Mouse (Mus musculus) G1E (cell line): ENCODE results near the gene Ufc1. TPM values are rescaled to one million over a fixed set of nuclear protein-coding genes. Genes with fewer than 3 reads are reported as not detected.
"Not testable (repeated sequence)": the region's sequence is repeated elsewhere in the genome, so short reads cannot be mapped to it uniquely, and the experiment has no call there.

Source experiments
- ATAC-seq: 2 replicates; pipeline ENCODE4 v1.8.0; 2016; ENCODE audit warnings: mild to moderate bottlenecking; ENCODE audit not compliant: insufficient number of reproducible peaks, poor library complexity, low FRiP score, severe bottlenecking; ENCODE audit errors: extremely low read depth
- DNase-seq: peaks from one replicate; pipeline ENCODE4 v3.0.0; 2012; ENCODE audit warnings: low spot score
- H3K27me3 ChIP-seq: 2 replicates; pipeline ENCODE4 v1.6.1; 2012; ENCODE audit warnings: mild to moderate bottlenecking, low read length, inconsistent platforms; ENCODE audit not compliant: insufficient read depth
- H3K36me3 ChIP-seq: replicated peaks from 2 replicates; pipeline ENCODE3; 2012; ENCODE audit warnings: mild to moderate bottlenecking, inconsistent platforms
- H3K4me1 ChIP-seq: 2 replicates; pipeline ENCODE4 v1.6.1; 2012; ENCODE audit warnings: low read depth, low read length, inconsistent platforms, mixed read lengths; ENCODE audit not compliant: insufficient read depth
- H3K4me3 ChIP-seq: 2 replicates; pipeline ENCODE4 v1.5.1; 2012; ENCODE audit warnings: low read depth, mild to moderate bottlenecking, inconsistent platforms, low read length, moderate library complexity, mixed read lengths
- H3K9me3 ChIP-seq: replicated peaks from 2 replicates; pipeline ENCODE4 v1.6.1; 2012; ENCODE audit warnings: inconsistent platforms
- CTCF ChIP-seq: IDR thresholded peaks from 2 replicates; pipeline ENCODE4 v1.5.1; 2012; ENCODE audit warnings: low read depth, low read length, inconsistent platforms, mixed read lengths
- GATA1 ChIP-seq: IDR thresholded peaks from 2 replicates; pipeline ENCODE4 v1.6.1; 2012; ENCODE audit warnings: borderline replicate concordance, low read length, inconsistent platforms, mixed read lengths
- GATA2 ChIP-seq: IDR thresholded peaks from 2 replicates; pipeline ENCODE4 v1.6.1; 2012; ENCODE audit warnings: low read depth, low read length, inconsistent platforms, borderline replicate concordance
- POLR2AphosphoS5 ChIP-seq: IDR thresholded peaks from 2 replicates; pipeline ENCODE4 v1.6.1; 2012; ENCODE audit warnings: low read depth, low read length, inconsistent platforms; ENCODE audit not compliant: insufficient replicate concordance
- TAL1 ChIP-seq: conservative IDR thresholded peaks from 2 replicates; pipeline ENCODE4 v1.6.1; 2012; ENCODE audit warnings: low read depth, low read length, inconsistent platforms, mixed read lengths
- polyA plus RNA-seq: library from polyadenylated mRNA; stranded (reverse); fragments of >175 nt; gene quantifications from 2 replicates; pipeline ENCODE4 v1.2.3, GENCODE M21; 2012
- total RNA-seq, 2 experiments: library from RNA; stranded (forward) in 1 of 2; stranded (reverse) in 1 of 2; fragments of 200-1000 nt in 1 of 2; fragments of >200 nt in 1 of 2; fragmentation: Nextera tagmentation in 1 of 2; gene quantifications; 2 replicates each; pipeline ENCODE4 v1.2.3; 2014 to 2017

The Ufc1 gene
- total and polyA plus RNA-seq, 3 experiments: 34.3 to 111 (median 47.9) TPM

- DNase-seq (no peak), ATAC-seq (no peak)
- H3K36me3 ChIP-seq: peaks cover 7% of the 10 kb centered on the region
- peaks cover 59% of the 10 kb centered on the region for H3K4me1 ChIP-seq
- no peak for TF ChIP-seq GATA1
- TF ChIP-seq GATA2: no peak
- no peak for TF ChIP-seq POLR2AphosphoS5
- TF ChIP-seq TAL1: no peak
- no peak for TF ChIP-seq CTCF
- H3K9me3 ChIP-seq: no peaks in the 10 kb centered on the region
- H3K27me3 ChIP-seq: peaks cover 43% of the 10 kb centered on the region
- H3K4me3 ChIP-seq: peak within 1 kb of the TSS; percentile 9; the same call in 1 of the 2 replicates
These were observed 44.8 kb downstream of the Ufc1 start, which contains the start of gene Adamts4 for GRCm38 (mm10) chr1:171249913-171250600. Adamts4 (plus strand) TSS chr1:171250421.

- DNase-seq: no peak
- H3K9me3 ChIP-seq: no peaks in the 10 kb centered on the region
- H3K36me3 ChIP-seq: peaks cover 18% of the 10 kb centered on the region
- peaks cover 35% of the 10 kb centered on the region for H3K27me3 ChIP-seq
- ATAC-seq: no peak
- TF ChIP-seq POLR2AphosphoS5 (no peak), GATA1 (no peak), CTCF (no peak), TAL1 (no peak), GATA2 (no peak)
- no peak overlapping the region for H3K4me3 ChIP-seq
- H3K4me1 ChIP-seq: peaks cover 64% of the 10 kb centered on the region
These were observed 46.2 kb downstream of the Ufc1 start for GRCm38 (mm10) chr1:171248386-171249226.

- Histone ChIP-seq H3K27me3 (peaks cover 32% of the 10 kb centered on the region), H3K4me1 (peaks cover 67% of the 10 kb centered on the region), H3K4me3 (peak overlapping the region; percentile 83; the same call in 1 of the 2 replicates), H3K9me3 (no peaks in the 10 kb centered on the region), H3K36me3 (peaks cover 24% of the 10 kb centered on the region)
- ATAC-seq (no peak), DNase-seq (no peak)
- no peak for TF ChIP-seq CTCF
- no peak for TF ChIP-seq POLR2AphosphoS5
These were observed 46.9 kb downstream of the Ufc1 start for GRCm38 (mm10) chr1:171247916-171248315.

GRCm38 (mm10) chr1:171247453-171247841 lies 47.4 kb downstream of the Ufc1 start:
- Histone ChIP-seq H3K9me3 (no peaks in the 10 kb centered on the region), H3K36me3 (peaks cover 29% of the 10 kb centered on the region), H3K27me3 (peaks cover 27% of the 10 kb centered on the region), H3K4me3 (peak overlapping the region; percentile 83), H3K4me1 (peaks cover 67% of the 10 kb centered on the region)
- TF ChIP-seq TAL1 (no peak), GATA2 (no peak), POLR2AphosphoS5 (no peak), GATA1 (no peak), CTCF (no peak)
- ATAC-seq (peak; percentile 19; the same call in 1 of the 2 replicates), DNase-seq (peak; percentile 54)

- Histone ChIP-seq H3K36me3 (peaks cover 33% of the 10 kb centered on the region), H3K9me3 (no peaks in the 10 kb centered on the region), H3K4me1 (peaks cover 62% of the 10 kb centered on the region), H3K4me3 (peak overlapping the region; percentile 83), H3K27me3 (peaks cover 21% of the 10 kb centered on the region)
- TF ChIP-seq GATA2 (no peak), CTCF (peak; percentile 65)
- ATAC-seq (peak; percentile 90), DNase-seq (peak; percentile 93)
These were observed 47.9 kb downstream of the Ufc1 start for GRCm38 (mm10) chr1:171246709-171247452.

GRCm38 (mm10) chr1:171245353-171245752 lies 49.5 kb downstream of the Ufc1 start:
- H3K36me3 ChIP-seq: peaks cover 49% of the 10 kb centered on the region
- DNase-seq: no peak
- H3K4me1 ChIP-seq: peaks cover 52% of the 10 kb centered on the region
- no peak for ATAC-seq
- no peaks in the 10 kb centered on the region for H3K9me3 ChIP-seq
- TF ChIP-seq CTCF (no peak), POLR2AphosphoS5 (no peak), TAL1 (no peak)
- peaks cover 7% of the 10 kb centered on the region for H3K27me3 ChIP-seq
- H3K4me3 ChIP-seq: no peak overlapping the region

- not testable (repeated sequence) for H3K27me3 ChIP-seq, H3K4me3 ChIP-seq, H3K9me3 ChIP-seq, DNase-seq, ATAC-seq
- Histone ChIP-seq H3K36me3 (peaks cover 79% of the 10 kb centered on the region), H3K4me1 (peaks cover 24% of the 10 kb centered on the region)
These were observed 52.9 kb downstream of the Ufc1 start for GRCm38 (mm10) chr1:171241952-171242351.
